Mouse (Mus musculus) spleen, adult 12 weeks (tissue): ENCODE measurements around the gene Olfr705.
"Not testable (repeated sequence)": the region's sequence is repeated elsewhere in the genome, so short reads cannot be mapped to it uniquely, and the experiment has no call there.

Experiments used
- DNase-seq: peaks from one replicate; pipeline ENCODE4 v3.0.0; 2022; ENCODE audit warnings: low spot score

Gene Olfr705

GRCm38 (mm10) chr7:106876791-106877190 is at the start of gene Olfr705:
Gene Olfr705 (minus strand): TSS chr7:106876891.
- no peak for DNase-seq

- not testable (repeated sequence) for DNase-seq
These were observed 44.3 kb upstream of the Olfr705 start for GRCm38 (mm10) chr7:106920961-106921360.

GRCm38 (mm10) chr7:106907676-106908075 is 31.0 kb upstream of the Olfr705 start, which contains the start of gene Olfr1532-ps1:
Gene Olfr1532-ps1 (plus strand): TSS chr7:106908001.
- no peak for DNase-seq

- not testable (repeated sequence) for DNase-seq
These were observed 24.4 kb upstream of the Olfr705 start, which contains the start of gene Olfr707 for GRCm38 (mm10) chr7:106901141-106901540. Gene Olfr707 (minus strand): TSS chr7:106901241.

- DNase-seq, result no peak
These were observed 11.4 kb upstream of the Olfr705 start, which contains the start of gene Olfr706 for GRCm38 (mm10) chr7:106888062-106888461. Gene Olfr706 (minus strand): TSS chr7:106888162.

- DNase-seq, result no peak
These were observed 13.8 kb downstream of the Olfr705 start, which contains the start of gene Olfr704 for GRCm38 (mm10) chr7:106862885-106863284. Gene Olfr704 (plus strand): TSS chr7:106863185.

GRCm38 (mm10) chr7:106843060-106843459 is 33.6 kb downstream of the Olfr705 start, which contains the start of gene Olfr703:
Gene Olfr703 (plus strand): TSS chr7:106843360.
- DNase-seq, result no peak

- DNase-seq, result no peak
These were observed 42.9 kb downstream of the Olfr705 start, which contains the start of gene Olfr702 for GRCm38 (mm10) chr7:106833793-106834192. Gene Olfr702 (minus strand): TSS chr7:106833893.
